Mouse (Mus musculus) cerebellum, postnatal 10 days (tissue): Measurements from ENCODE around the gene Gm6217.
A peak's percentile ranks its signal among the peaks of the same experiment; 100 is the strongest.
"Not testable (repeated sequence)": the region's sequence is repeated elsewhere in the genome, so short reads cannot be mapped to it uniquely, and the experiment has no call there.

Experiments used
- DNase-seq, 2 experiments: peaks; one replicate each; pipeline ENCODE4 v3.0.0; 2021; ENCODE audit warnings: mixed read lengths in 2 of 2

Gm6217 gene

DNA sequence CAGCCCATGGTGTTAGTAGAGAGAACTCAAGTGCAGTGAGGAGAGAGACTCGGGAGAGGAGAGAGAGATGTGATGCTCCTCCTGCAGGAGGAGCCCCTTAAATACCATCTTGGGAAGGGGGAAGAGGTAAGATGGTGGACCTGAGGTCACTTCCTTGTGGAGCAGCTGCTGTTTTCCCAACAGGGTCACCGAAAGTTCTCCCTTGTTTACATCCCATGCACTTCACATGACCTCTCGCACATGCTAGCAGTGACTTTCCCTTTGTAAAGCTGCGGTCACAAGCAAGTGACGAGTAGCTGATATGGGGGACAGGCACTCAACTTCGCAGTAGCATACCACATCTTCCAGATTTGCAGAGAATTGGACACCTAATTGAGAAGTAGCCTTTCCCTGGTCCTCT is at the start of gene Gm6217:
TSS of gene Gm6217 (minus strand) at position 74 of the 400 bp plus-strand sequence.
- not testable (repeated sequence) for DNase-seq

DNA sequence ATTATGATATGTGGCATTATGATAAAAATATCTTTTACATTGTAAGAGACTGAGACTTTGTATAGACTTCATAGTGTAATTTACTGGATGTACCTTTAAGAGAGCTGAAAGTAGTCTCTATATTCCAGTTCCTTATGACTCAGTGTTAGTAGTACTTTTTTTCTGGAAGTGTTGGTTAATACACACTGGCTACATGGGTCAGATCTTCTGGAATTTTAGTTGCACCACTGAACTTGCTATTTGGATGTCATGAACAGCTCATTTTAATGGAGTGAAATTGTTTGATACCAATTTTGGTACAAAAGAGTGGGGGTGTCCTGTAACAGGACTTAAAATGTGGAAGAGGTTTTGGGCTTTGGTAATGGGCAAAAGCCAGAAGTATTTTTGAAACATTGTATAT is 46.6 kb upstream of the Gm6217 start:
- DNase-seq, result no peak

DNA sequence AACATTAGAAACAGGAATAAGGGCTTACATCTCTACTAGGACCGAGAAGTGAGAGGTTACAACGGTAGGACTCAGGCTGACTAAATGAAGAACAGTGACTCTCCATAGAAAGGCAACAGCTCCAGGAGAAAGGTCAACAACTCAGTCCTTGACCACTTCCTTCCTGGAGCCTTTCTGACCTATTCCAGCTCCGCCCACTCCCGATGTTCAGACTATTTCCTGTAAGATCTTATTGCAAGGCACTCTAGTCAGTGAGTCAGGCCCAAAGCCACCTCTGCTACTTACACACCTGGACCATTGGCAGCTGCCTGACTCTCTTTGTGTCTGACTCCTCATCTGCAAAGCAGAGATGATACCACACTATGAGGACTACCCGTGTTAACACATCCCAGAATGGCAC is 44.6 kb upstream of the Gm6217 start:
- no peak for DNase-seq

DNA sequence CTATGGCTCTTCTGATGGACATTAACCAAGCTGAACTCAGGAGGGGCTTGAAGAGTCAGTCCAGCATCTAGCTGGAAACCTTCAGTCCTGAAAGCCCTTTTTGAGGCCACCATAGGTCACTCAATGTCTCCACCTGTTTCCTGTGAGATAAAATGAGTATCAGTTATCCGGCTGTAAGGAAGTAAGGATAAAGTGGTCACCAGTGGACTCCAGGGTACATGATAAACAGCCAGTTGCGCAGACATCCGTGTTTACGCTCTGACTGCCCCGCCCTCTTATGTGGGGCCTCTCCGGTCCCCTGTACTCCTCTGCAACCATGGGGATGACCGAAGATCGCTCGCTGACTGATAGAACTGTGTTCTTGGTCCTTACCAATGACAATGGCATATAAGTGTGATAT is 43.1 kb upstream of the Gm6217 start:
- no peak for DNase-seq

DNA sequence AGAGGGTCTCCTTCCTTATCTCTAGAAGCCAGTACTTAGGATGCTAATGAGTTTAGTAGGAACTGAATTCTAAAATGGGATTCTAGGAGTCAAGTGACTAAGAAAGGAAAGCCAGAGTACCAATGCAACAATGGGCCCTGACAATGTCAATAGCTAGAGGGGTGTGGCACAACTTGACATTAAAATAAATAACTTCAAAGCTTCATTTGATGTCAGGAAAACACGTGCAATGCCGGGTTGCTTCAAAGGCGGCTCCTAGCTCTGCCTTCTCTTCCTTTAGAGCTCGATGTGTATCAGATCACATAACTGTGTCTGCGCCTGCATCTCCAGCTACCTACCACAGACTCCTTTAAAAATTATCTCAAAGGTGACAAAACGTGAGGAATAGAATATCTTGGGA is 42.7 kb upstream of the Gm6217 start:
- DNase-seq, result no peak

DNA sequence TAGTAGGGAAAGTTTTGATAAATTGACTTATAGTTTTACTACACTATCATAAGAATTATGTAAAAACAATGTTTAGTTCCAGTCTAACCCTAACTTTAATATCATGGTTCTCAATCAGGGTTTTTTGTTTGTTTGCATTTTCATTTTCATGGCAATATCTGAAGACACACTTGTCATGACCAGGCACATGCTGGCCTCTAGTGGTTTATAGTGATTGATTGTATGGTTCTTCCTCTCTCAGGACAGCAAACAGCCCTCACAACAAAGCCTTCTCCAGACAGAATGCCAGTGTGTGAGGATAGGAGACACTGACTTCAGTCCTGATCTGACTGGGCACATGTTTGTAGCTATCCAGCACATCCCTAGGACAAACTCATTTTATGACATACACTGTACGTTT is 42.0 kb upstream of the Gm6217 start:
- peak in 1 of 2 experiments; percentile 7 for DNase-seq

DNA sequence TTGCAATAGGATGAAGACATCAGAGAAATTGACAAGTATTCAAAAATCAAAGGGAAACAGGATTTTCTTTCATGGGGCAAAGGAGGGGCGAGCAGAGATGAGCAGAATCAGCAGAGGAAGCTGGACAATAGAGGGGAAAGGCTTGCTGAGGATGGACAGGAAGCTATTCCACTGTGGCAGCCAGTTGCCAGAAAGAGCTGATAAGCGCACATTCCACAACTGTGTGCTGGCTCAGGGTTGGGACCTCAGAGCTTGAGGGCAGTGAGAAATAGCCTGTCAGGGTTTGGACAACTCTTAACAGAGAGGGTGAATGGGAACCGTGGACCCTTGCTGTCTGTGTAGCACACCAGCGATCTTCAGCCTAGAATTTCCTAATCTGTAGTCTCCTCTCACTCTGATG is 40.8 kb upstream of the Gm6217 start:
- no peak for DNase-seq

DNA sequence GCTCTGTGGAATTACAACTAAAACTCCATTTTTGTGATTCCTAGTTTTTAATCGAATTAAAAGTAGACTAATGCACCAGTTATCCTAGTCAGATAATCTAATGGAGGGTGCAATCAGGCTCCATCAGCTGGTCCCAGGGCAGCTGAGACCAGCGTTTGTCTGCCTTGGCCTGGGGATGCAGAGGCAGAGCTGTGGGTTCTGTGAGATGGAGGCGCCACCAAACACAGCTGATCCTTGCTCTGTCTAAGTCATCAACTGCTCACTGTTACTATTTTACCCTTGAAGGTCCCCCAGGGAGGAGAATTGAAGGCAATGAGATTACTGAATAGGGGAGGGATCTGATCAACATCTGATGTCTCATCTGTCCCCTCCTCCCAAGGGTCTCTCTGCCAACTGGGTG is 35.2 kb upstream of the Gm6217 start:
- no peak for DNase-seq

DNA sequence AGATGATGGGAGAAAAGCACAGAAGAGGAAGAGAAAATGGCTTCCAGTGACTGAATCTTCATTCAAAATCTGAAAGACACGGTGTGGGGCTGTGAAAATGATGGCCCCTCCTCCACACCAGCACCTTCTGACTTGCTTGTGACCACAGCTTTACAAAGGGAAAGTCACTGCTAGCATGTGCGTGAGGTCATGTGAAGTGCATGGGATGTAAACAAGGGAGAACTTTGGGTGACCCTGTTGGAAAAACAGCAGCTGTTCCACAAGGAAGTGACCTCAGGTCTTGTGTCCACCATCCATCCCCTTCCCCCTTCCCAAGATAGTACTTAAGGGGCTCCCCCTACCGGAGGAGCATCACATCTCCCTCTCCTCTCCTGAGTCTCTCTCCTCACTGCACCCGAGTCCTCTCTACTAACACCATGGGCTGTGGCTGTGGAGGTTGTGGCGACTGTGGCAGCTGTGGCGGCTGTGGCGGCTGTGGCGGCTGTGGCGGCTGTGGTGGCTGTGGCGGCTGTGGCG is 28.7 kb upstream of the Gm6217 start, which contains the start of gene Gm47955:
TSS of gene Gm47955 (plus strand) at position 417 of the 516 bp plus-strand sequence.
- DNase-seq, result no peak

DNA sequence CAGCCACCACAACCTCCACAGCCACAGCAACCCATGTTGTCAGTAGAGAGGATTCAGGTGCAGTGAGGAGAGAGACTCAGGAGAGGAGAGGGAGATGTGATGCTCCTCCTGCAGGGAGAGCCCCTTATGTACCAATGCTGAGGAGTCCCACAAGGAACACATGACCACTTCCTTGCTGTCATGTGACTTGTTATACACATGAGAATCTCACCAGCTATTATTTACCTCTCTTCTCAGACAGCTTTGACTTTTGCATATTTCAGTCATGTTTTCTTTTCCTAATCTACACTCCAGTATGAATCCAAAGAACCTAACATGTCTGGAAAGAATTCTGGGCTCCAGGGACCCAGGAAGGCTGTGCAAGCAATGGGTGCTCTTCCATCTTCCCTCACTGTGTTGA is 24.7 kb upstream of the Gm6217 start, which contains the start of gene Gm7544:
TSS of gene Gm7544 (minus strand) at position 101 of the 400 bp plus-strand sequence.
- not testable (repeated sequence) for DNase-seq

DNA sequence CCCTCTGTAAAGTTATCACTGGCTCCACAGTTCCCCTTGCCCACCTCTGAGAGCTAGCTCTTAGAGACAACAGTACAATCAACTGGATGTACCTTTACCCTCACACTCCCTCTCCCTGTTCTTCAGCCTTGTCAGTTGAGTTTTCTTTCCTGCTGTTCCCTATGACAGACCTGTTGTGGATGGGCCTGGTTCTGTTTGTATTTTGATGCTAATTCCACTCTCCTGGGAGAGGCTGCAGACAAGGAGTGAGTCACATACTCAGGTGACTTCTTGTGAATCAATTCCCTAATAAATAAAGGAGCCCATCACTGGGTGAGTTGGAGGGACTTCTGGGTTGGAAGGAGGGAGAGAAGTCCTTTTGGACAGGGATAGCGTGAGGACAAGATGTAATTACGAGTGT is 17.4 kb upstream of the Gm6217 start:
- no peak for DNase-seq

DNA sequence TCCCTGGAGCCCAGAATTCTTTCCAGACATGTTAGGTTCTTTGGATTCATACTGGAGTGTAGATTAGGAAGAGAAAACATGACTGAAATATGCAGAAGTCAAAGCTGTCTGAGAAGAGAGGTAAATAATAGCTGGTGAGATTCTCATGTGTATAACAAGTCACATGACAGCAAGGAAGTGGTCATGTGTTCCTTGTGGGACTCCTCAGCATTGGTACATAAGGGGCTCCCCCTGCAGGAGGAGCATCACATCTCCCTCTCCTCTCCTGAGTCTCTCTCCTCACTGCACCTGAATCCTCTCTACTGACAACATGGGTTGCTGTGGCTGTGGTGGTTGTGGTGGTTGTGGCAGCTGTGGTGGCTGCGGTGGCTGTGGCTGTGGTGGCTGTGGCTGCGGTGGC is 14.8 kb upstream of the Gm6217 start:
- DNase-seq, result not testable (repeated sequence)

DNA sequence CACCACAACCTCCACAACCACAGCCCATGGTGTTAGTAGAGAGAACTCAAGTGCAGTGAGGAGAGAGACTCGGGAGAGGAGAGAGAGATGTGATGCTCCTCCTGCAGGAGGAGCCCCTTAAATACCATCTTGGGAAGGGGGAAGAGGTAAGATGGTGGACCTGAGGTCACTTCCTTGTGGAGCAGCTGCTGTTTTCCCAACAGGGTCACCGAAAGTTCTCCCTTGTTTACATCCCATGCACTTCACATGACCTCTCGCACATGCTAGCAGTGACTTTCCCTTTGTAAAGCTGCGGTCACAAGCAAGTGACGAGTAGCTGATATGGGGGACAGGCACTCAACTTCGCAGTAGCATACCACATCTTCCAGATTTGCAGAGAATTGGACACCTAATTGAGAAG is 12.1 kb upstream of the Gm6217 start, which contains the start of gene A030003K21Rik:
TSS of gene A030003K21Rik (minus strand) at position 94 of the 400 bp plus-strand sequence.
- not testable (repeated sequence) for DNase-seq

DNA sequence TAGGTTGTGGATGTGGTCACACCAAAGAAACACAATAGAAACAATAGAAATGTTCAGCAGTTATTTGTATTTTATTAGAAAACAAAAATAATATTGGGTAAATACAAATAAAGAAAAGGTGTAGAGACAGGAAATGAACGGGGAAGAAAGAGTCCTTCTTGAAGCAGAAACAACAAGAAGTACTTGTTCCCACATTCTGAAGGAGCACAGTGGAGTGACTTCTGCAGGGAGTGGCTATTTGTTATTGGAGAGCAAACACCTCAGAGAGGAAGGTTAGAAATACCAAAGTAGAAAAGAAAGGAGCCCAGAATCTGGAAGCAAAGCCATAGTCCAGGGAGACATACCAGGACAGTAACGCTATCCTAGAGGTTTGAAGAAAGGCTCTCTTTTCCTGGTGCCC is 11.3 kb upstream of the Gm6217 start:
- DNase-seq, result not testable (repeated sequence)

DNA sequence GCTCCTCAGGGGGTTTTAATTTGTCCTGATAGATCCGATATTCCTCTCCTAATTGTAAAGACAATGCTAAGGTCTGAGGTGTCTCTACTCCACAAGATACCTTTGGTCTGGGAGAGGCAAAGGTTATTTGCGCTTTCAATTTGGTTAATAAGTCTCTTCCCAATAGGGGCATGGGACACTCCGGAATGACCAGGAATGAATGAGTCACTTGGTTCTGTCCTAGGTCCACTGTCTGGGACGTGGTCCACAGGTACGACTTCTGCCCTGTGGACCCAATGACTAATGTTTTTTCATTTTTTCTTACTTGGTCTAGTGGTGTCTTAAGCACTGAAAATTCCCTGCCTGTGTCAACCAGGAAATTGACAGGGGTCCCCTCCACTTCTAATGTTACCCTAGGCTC is 7.5 kb upstream of the Gm6217 start:
- DNase-seq, result no peak

DNA sequence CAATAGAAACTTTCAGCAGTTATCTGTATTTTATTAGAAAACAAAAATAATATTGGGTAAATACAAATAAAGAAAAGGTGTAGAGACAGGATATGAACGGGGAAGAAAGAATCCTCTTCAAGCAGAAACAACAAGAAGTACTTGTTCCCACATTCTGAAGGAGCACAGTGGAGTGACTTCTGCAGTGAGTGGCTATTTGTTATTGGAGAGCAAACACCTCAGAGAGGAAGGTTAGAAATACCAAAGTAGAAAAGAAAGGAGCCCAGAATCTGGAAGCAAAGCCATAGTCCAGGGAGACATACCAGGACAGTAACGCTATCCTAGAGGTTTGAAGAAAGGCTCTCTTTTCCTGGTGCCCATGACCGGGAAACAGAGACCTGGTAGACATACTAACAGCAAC is 641 bp downstream of the Gm6217 start:
- DNase-seq, result not testable (repeated sequence)

DNA sequence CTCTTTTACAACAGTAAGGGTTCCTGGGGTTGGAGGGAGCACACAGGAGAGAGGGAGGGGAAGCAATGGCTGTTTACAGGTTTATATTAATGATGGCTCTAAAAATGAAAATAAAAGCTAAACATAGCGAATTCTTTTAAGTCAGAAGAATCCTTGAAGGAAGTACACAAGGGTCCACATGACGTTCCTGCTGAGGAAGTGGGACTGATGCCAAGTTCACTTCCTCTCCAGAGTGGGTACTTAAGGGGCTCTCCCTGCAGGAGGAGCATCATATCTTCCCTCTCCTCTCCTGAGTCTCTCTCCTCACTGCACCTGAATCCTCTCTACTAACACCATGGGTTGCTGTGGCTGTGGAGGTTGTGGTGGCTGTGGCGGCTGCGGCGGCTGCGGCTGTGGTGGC is 6.5 kb downstream of the Gm6217 start, which contains the start of gene A030014E15Rik:
TSS of gene A030014E15Rik (plus strand) at position 268 of the 400 bp plus-strand sequence.
- DNase-seq, result no peak

DNA sequence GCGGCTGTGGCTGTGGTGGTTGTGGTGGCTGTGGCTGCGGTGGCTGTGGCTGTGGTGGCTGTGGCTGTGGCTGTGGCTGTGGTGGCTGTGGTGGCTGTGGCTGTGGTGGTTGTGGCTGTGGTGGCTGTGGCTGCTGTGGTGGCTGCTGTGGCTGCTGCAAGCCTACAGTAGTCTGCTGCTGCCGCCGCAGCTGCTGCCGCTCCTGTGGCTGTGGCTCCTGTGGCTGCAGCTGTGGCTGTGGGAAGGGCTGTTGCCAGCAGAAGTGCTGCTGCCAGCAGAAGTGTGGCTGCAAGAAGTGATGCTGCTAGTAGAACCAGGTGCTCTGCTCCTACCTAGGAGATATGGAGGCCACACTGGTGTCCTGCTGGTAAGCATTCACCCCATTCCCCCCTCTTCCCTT is 17.8 kb downstream of the Gm6217 start:
- not testable (repeated sequence) for DNase-seq

DNA sequence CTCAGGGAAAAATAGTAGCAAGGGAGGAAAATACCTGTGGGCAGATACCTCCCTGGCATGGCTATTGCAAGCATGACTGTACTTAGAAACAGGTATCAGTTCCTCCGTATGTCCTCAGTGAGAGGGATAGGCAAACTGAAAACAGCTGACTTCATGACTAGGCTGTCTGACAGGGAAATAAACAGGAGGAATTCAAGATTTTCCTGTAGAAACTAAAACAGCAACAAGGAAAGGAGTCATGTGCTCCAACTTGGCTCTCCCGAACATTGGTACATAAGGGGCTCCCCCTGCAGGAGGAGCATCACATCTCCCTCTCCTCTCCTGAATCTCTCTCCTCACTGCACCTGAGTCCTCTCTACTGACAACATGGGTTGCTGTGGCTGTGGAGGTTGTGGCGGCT is 18.2 kb downstream of the Gm6217 start, which contains the start of gene A030005L19Rik:
TSS of gene A030005L19Rik (plus strand) at position 301 of the 400 bp plus-strand sequence.
- no peak for DNase-seq

DNA sequence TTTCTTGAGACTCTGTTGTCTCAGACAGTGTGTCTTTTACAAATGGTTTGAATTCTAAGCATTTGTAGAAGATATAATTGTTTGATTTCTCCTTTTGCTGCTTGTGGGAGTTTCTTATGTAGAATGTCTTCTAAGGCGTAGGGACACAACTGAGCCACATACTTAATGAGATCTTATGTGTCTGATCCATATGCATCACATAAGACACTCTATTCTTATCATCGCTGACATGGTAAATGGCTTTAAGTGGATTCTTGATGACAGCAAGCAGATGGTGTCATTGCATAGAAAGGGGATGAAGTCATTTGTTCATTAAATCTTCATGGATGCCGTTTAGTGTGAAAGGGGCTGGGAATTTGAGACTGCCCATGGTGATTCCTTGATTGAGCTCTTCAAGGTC is 25.3 kb downstream of the Gm6217 start:
- no peak for DNase-seq

DNA sequence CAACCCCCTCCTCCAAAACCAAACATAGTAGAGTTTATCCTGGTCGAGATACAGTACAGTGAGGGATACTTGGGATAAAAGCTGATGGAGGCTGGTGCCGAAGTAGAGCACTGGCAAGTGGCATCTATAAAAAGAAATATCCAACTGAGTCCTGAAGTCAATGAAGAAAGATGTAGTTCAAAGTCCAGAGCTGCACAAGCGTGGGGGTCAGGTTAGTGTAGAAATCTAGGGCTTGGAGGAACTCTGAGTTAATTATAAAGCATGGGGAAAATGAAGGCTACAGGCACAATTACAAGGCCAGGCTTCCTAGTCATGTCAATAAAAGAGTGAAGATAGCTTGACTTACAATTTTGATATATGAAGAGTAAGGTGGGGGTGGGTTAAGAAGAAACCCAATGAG is 30.0 kb downstream of the Gm6217 start:
- no peak for DNase-seq

DNA sequence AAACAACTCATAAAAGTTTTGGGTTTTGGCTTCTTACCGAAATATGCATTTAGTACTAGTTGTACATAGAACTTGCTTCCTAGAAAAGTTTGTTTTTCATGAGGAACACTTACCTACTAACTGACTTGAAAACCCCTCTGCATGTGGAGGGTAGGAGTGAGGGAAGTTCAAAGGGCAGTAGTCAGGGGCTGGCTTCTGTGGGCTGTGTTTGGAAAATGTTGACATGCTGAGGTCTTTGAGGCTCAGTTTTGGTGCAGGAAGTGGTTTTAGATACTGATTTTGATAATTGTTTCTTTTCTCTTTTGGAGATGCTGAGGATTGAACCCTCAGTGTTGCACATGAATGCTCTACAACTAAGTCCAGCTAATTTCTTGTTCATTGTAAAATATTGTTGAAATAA is 30.6 kb downstream of the Gm6217 start:
- DNase-seq, result no peak

DNA sequence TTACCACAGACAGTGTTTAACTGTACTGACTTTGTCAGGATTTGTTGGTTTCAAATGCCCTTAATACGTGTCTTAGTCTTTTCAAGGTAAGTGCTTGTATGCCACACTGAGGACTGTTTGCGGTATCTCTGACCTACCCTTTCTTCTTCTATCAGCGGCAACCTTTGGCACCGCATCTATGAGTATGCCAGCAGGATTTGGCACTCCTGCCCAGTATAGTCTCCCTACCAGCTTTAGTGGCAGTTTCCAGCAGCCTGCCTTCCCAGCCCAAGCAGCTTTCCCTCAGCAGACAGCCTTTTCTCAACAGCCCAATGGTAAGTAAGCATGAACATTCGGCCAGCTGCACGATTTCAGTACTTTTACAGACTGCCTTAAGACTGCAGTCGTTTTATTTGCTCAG is 37.9 kb downstream of the Gm6217 start:
- peak; percentile 58 to 69 for DNase-seq
